Mouse (Mus musculus): Measurements from ENCODE around the gene Tcte1. TPM values are rescaled to one million over a fixed set of nuclear protein-coding genes. Genes with fewer than 3 reads are reported as not detected.

Gene Tcte1
- polyA plus RNA-seq, 1 experiment, result not detected

DNA sequence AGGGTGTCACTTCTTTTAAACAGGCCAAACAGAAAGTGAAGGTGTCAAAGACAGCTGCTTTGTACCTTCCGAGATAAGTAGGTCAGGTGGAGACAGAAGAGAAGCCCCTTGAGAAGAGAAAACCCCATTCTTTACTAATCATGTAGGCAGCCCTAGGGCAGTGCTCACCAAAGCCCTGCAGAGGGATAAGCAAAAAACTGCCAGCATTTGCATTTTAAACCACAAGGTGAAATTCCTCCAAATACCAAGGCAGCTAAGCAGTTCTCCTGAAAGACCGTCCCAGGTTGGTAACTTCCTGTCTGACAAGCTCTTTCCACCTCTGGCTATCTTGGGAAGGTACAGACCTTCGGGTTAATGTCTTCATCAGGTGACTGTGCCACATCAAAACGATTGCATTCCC, 20.9 kb upstream of the Tcte1 start:
- peaks cover under 1% of the 10 kb centered on the region; the same call in 1 of the 2 replicates for H3K4me1 ChIP-seq (ENCODE audit: control insufficient read depth, insufficient read depth, insufficient read length, low read length)
- no peak overlapping the region for H3K27ac ChIP-seq (replicated peaks; ENCODE audit: low read depth, low read length)
- no peak overlapping the region for H3K4me3 ChIP-seq (ENCODE audit: insufficient read depth, low read depth, low read length)

DNA sequence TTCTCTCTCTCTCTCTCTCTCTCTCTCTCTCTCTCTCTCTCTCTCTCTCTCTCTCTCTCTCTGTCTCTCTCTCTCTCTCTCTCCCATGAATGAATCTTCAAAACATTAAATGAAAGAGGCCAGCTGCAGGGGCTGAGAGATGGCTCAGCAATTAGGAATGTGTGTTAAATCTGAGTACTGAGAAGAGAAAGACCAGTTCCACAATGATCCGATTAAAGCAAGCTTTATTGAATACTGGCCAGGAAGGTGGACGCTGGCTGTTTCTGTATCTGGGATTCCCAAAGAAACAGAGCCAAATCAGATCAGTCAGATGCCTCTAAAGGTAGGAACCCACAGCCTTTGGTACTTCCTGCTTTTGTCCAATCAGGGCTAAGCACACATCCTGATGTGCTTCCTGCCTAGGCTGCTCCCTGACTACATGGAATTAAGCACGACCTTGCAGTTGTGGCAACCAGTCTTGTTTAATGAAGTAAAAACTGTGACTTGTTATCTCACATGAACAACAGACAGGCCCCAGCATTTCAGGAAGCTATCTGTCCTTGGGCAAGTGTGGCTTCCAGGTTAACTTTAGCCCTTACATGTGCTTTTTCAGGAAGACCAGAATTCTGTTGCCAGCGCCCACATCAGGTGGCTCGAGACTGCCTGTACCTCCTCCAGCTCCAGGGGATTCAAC, 19.8 kb upstream of the Tcte1 start:
- H3K4me1 ChIP-seq (ENCODE audit: control insufficient read depth, insufficient read depth, insufficient read length, low read length), result peaks cover 2% of the 10 kb centered on the region; the same call in 1 of the 2 replicates
- H3K4me3 ChIP-seq (ENCODE audit: insufficient read depth, low read depth, low read length), result no peak overlapping the region
- peak overlapping the region; percentile 15; the same call in 1 of the 2 replicates for H3K27ac ChIP-seq (replicated peaks; ENCODE audit: low read depth, low read length)

DNA sequence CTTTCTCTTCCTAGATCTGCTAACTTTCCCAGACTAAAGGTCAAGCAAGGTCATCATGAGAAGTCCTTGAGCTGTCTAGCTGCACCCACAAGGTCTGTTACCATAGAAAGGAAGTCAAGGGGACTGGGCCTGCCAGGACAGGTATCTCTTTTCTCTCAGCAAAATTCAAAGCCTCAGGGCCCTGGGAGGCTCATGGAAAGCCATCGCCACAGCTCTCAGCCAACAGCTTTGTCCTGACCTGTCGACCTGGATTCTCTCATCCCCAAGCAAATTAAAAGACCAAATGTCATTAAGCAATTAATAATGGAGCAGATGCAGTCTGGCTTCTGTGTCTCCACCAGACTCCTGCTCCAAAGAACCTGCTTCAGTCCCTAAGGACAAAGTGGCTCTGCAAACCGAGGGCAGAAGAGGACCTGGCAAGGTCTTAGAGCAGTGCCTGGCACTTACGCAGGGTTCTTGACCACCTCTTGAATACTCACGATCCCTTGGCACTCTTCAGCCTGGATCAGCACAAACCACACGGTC, 17.2 kb upstream of the Tcte1 start:
- H3K4me3 ChIP-seq (ENCODE audit: insufficient read depth, low read depth, low read length), result no peak overlapping the region
- H3K27ac ChIP-seq (replicated peaks; ENCODE audit: low read depth, low read length), result peak overlapping the region; percentile 14

DNA sequence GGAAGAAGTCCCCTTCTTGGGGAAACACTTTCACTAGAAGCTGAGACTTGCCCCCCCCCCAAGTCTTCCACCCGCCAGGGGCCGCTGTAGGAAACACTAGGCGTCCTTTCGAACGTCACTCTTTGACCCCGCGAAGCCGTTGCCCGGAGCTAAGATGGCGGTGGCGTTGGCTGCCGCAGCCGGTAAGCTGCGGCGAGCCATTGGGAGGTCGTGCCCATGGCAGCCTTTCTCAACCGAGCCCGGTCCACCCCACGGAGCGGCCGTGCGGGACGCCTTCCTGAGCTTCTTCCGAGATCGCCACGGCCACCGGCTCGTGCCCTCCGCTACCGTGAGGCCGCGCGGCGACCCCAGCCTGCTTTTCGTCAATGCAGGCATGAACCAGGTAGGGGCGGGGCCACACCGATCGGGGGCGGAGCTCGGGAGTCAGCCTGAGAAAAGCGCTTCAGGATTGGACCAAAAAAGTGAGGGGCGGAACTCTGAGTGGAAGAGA, 16.5 kb upstream of the Tcte1 start, which contains the start of gene Aars2:
TSS of gene Aars2 (plus strand) at position 142 of the 490 bp plus-strand sequence.
- Histone ChIP-seq H3K27ac (replicated peaks; ENCODE audit: low read depth, low read length) (peak within 1 kb of the TSS; percentile 92), H3K4me3 (ENCODE audit: insufficient read depth, low read depth, low read length) (peak within 1 kb of the TSS; percentile 100), H3K4me1 (ENCODE audit: control insufficient read depth, insufficient read depth, insufficient read length, low read length) (peaks cover 2% of the 10 kb centered on the region; the same call in 1 of the 2 replicates)

More for the DNA sequence above, 17.2 kb upstream of the Tcte1 start:
- peaks cover 2% of the 10 kb centered on the region; the same call in 1 of the 2 replicates for H3K4me1 ChIP-seq (ENCODE audit: control insufficient read depth, insufficient read depth, insufficient read length, low read length)

DNA sequence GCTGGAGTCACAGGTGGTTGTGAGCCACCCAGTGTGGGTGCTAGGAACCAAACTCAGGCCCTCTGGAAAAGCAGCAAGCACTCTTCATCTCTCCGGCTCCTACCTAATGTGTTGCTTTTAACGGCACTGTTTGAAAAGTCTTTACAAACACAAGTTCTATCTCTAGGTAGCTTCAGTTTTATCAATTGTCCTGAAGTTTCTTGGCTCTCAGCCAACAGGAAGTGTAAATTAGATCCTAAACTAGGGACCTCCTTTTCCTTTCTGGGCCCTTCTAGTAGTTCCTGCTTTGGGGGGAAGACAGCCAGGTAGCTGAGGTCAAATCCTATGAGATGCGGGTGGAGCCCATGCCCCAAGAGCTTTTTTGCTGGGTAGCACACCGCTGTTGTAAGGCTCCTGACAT, 12.4 kb upstream of the Tcte1 start:
- Histone ChIP-seq H3K27ac (replicated peaks; ENCODE audit: low read depth, low read length) (no peak overlapping the region), H3K4me3 (ENCODE audit: insufficient read depth, low read depth, low read length) (no peak overlapping the region), H3K4me1 (ENCODE audit: control insufficient read depth, insufficient read depth, insufficient read length, low read length) (peaks cover 2% of the 10 kb centered on the region; the same call in 1 of the 2 replicates)

DNA sequence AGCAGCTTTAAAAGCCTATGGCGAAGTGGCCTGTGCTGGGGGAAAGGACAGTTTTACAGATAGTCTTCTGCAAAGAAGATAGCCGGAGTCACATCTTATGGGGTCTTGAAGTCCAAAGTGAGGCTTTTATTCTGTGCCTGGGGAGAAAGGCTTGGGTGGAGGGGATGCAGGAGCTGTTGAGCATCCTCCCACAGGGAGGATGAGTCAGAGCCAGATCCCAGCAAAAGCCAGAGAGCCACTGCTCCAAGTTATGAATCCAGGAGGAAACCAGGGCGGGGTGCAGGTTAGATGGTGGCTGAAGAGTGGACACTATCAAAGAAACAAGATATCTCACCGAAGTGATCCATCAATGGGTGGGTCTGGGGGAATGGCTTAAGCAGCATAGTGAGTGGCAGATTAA, 11.5 kb upstream of the Tcte1 start:
- H3K4me3 ChIP-seq (ENCODE audit: insufficient read depth, low read depth, low read length), result no peak overlapping the region
- no peak overlapping the region for H3K27ac ChIP-seq (replicated peaks; ENCODE audit: low read depth, low read length)
- H3K4me1 ChIP-seq (ENCODE audit: control insufficient read depth, insufficient read depth, insufficient read length, low read length), result peaks cover 2% of the 10 kb centered on the region; the same call in 1 of the 2 replicates

DNA sequence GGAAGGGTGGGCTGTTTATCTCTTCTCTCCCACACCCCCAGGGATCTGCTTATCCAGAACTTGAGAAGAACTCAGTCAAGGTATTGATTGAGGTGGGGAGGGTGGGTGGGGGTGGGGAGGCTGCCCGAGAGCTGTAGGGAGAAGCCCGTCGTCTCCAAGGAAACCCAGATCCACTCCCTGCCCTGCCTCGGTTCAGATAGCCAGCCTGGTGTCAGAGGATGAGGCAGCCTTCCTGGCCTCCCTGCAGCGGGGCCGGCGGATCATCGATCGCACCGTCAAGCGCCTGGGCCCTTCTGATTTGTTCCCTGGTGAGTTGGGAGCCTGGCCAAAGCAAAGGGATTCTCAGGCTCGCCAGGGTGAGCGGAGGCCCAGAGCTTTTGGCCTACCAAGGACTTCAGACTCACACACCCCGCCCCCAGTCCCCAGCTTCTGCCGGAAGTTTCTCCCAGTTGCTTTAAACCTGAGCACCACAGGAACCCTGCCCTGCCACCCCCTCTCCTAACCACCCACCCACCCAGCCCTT, 8.0 kb upstream of the Tcte1 start:
- no peaks in the 10 kb centered on the region for H3K4me1 ChIP-seq (ENCODE audit: control insufficient read depth, insufficient read depth, insufficient read length, low read length)
- H3K27ac ChIP-seq (replicated peaks; ENCODE audit: low read depth, low read length), result no peak overlapping the region

DNA sequence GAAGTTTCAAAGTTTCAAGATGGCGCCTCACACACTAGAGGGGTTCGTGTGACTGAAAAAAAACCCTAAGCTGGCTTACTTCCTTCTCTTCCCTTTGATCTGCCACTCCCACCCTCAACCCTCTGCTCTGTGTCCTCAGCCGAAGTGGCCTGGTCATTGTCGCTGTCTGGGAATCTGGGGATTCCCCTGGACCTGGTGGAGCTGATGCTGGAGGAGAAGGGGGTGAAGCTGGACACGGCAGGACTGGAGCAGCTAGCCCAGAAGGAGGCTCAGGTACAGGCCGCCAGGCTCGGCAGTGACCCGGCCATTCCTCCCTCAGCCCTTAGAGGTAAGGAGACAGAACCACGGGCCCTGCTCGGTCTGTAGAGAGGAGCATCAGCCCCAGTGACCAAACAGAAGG, 7.4 kb upstream of the Tcte1 start:
- Histone ChIP-seq H3K4me1 (ENCODE audit: control insufficient read depth, insufficient read depth, insufficient read length, low read length) (no peaks in the 10 kb centered on the region), H3K4me3 (ENCODE audit: insufficient read depth, low read depth, low read length) (no peak overlapping the region), H3K27ac (replicated peaks; ENCODE audit: low read depth, low read length) (no peak overlapping the region)

More for the DNA sequence above, 8.0 kb upstream of the Tcte1 start:
- no peak overlapping the region for H3K4me3 ChIP-seq (ENCODE audit: insufficient read depth, low read depth, low read length)

DNA sequence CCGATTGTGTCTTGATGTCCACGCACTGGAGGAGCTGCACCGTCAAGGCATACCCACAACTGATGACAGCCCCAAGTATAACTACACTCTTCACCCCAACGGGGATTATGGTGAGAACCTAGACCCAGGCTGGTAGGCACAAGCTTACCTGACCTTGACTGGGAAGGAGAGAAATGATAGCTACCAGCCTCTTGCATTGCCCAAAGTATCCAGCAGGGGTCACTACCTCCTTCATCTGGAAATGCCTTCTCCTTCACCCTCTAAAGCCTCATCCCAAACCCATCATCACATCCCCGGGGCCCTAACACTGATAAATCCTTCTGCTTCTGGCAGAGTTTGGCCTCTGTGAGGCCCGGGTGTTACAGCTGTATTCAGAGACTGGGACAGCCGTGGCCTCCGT, 6.7 kb upstream of the Tcte1 start:
- Histone ChIP-seq H3K27ac (replicated peaks; ENCODE audit: low read depth, low read length) (no peak overlapping the region), H3K4me3 (ENCODE audit: insufficient read depth, low read depth, low read length) (no peak overlapping the region), H3K4me1 (ENCODE audit: control insufficient read depth, insufficient read depth, insufficient read length, low read length) (no peaks in the 10 kb centered on the region)

DNA sequence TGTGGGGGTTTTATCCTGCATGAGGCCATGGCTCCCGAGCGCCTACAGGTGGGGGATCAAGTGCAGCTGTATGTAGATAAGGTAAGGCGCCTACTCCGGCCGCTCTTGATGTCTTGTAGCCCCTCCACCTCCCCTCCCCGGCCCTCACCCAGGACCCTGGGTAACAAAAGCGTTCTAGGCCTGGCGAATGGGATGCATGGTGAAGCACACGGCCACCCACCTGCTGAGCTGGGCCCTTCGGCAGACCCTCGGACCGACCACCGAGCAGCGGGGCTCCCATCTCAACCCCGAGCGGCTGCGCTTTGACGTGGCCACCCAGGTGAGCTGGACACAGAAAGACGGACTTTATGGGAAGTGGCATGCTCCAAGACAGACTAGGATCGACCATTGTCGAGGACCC, 6.1 kb upstream of the Tcte1 start:
- Histone ChIP-seq H3K4me1 (ENCODE audit: control insufficient read depth, insufficient read depth, insufficient read length, low read length) (no peaks in the 10 kb centered on the region), H3K4me3 (ENCODE audit: insufficient read depth, low read depth, low read length) (no peak overlapping the region), H3K27ac (replicated peaks; ENCODE audit: low read depth, low read length) (no peak overlapping the region)

DNA sequence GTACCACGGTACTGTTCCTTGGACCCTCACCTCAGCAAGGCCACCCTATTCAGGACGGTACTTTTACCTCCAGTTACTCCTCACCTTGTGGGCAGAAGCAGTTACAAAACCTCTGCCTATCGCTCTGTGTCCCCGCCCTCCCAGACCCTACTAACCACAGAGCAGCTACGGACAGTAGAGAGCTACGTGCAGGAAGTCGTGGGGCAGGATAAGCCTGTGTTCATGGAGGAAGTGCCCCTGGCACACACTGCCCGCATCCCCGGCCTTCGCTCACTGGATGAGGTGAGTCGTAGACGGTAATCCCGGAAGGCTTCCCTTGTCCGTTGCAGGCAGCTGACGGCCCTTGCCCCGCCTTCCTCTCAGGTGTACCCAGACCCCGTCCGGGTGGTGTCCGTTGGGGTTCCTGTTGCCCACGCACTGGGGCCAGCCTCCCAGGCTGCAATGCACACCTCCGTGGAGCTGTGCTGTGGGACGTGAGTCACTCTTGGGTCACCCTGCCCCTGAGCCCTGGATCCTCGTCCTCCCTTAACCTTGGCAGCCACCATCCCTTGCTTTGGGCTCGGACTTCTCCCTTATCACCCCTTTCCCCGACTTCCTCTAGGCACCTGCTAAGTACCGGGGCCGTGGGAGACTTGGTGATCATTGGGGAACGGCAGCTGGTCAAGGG, 5.6 kb upstream of the Tcte1 start:
- H3K27ac ChIP-seq (replicated peaks; ENCODE audit: low read depth, low read length), result no peak overlapping the region
- no peaks in the 10 kb centered on the region for H3K4me1 ChIP-seq (ENCODE audit: control insufficient read depth, insufficient read depth, insufficient read length, low read length)
- H3K4me3 ChIP-seq (ENCODE audit: insufficient read depth, low read depth, low read length), result no peak overlapping the region

DNA sequence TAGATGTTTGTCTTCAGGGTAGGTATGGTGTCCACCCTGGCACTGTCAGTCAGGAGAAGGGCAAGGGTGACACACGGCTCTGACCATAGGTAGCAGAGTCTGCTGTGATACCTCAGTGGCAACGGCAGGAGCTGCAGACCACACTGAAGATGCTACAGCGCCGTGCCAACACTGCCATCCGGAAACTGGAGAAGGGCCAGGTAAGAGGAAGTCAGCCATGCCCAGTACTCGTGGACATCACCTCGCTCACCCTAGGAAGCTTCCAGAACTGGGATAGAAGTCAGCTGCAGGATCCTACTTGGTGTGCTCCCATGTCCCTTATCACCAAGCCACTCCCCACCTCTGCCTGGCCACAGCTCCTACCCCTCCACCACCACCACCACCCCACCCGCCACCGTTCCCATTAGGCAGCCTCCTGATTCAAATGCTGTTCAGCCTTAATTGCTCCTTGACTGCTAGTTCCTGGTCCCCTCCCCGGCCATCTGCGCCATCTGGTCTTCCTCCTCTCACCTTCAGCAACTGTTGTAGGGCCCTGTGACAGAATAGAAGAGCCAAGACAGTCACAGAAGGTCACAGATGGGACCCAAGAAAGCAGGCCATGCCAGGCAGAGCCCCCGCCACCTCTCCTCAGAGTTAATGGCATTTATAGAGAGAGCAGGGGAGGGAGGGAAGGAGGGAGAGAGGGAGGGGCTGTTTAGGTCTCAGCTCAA, 4.3 kb upstream of the Tcte1 start:
- Histone ChIP-seq H3K4me3 (ENCODE audit: insufficient read depth, low read depth, low read length) (no peak overlapping the region), H3K4me1 (ENCODE audit: control insufficient read depth, insufficient read depth, insufficient read length, low read length) (no peaks in the 10 kb centered on the region), H3K27ac (replicated peaks; ENCODE audit: low read depth, low read length) (no peak overlapping the region)

DNA sequence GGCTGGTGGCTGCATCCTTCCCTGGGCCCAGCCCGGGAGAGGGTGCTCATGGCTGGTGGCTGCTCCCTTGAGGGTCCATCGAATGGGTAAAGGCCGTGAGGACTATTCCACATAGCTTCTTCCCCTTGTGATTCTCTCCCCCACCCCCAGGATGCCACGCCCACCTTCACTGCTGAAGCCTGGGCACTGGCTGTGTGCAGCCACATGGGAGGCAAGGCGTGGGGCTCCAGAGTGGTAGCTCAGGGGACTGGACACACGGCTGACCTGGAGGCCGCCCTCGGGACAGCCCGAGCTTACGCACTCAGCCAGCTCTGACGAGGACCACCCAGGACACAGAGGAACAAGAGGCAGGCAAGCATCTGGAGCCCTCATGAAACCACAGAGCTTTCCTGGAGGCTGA, 3.1 kb upstream of the Tcte1 start:
- no peaks in the 10 kb centered on the region for H3K4me1 ChIP-seq (ENCODE audit: control insufficient read depth, insufficient read depth, insufficient read length, low read length)
- no peak overlapping the region for H3K27ac ChIP-seq (replicated peaks; ENCODE audit: low read depth, low read length)
- no peak overlapping the region for H3K4me3 ChIP-seq (ENCODE audit: insufficient read depth, low read depth, low read length)

DNA sequence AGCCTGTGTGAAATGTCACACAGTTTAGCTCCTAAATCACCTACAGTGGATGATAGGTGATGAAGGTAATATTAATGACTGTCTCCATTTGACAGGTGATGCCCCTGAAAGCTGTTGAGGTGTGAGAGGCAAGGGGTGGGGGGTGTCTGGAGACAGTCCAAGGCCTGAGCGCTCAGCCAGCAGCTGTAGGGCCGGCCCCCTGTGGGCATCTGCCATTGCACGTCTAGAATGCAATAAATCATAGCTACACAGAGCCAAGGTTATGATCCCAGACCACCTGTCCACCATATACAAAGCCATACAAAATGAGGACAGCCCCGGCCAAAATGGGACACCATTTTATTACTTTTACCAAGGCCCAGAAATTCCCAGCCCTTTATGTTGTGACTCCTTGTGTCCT, 1.7 kb downstream of the Tcte1 start:
- Histone ChIP-seq H3K27ac (replicated peaks; ENCODE audit: low read depth, low read length) (no peak overlapping the region), H3K4me3 (ENCODE audit: insufficient read depth, low read depth, low read length) (no peak overlapping the region), H3K4me1 (ENCODE audit: control insufficient read depth, insufficient read depth, insufficient read length, low read length) (no peaks in the 10 kb centered on the region)

DNA sequence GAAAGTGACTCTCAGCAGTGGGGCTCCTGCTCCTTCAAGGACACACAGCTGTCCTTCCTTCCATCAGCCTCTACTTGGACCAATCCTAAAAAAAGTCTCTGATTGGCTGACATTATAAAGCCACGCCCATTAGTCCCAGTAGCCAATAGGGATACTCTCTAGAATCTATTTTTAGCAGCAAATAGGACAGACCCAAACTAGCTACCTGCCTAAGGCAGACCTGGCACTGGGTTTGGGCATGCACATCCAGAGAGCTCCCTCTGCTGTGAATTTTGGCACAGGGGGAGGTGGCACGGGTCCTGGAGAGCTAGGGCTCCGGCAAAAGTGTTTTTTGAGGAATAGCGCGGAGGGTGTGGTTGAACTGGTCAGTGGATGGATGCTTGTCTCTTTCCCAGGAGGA, 3.3 kb downstream of the Tcte1 start:
- no peak overlapping the region for H3K27ac ChIP-seq (replicated peaks; ENCODE audit: low read depth, low read length)
- H3K4me1 ChIP-seq (ENCODE audit: control insufficient read depth, insufficient read depth, insufficient read length, low read length), result no peaks in the 10 kb centered on the region
- H3K4me3 ChIP-seq (ENCODE audit: insufficient read depth, low read depth, low read length), result no peak overlapping the region

Measured in brown adipose tissue, adult 24 weeks (tissue).